Comparison of ENCODE assay signal across 29 mouse cellular contexts in genomic region chr6:59196746-59197145, GRCm38 (mm10). TPM values are rescaled to one million over a fixed set of nuclear protein-coding genes. Genes with fewer than 3 reads are reported as not detected.
DNase-seq lines count a peak whose midpoint lies in the region; ATAC-seq and TF ChIP-seq lines count a peak whose summit lies in the region.
"Had no signal": no experiment of that assay in that cellular context is flagged by ENCODE, and none has a peak within 500 bp of the region (broad histone marks: within the 10 kb centered on the region; RNA-seq: fewer than 3 reads in every experiment).

No protein-coding gene starts in this region.

- no peaks in the 10 kb centered on the region for H3K36me3 ChIP-seq in embryonic facial prominence, embryonic 14.5 days (ENCODE audit: control insufficient read depth, insufficient read depth, low read length)
- no peaks in the 10 kb centered on the region for H3K36me3 ChIP-seq in embryonic facial prominence, embryonic 10.5 days (replicated peaks)
- H3K36me3 ChIP-seq in ES-Bruce4 (ENCODE audit: control insufficient read depth, insufficient read depth, low read length, poor library complexity, severe bottlenecking) = no peaks in the 10 kb centered on the region
- H3K36me3 ChIP-seq: embryonic facial prominence, embryonic 12.5 days; embryonic facial prominence, embryonic 15.5 days; forebrain, embryonic 10.5 days; forebrain, embryonic 12.5 days had no signal

- no peak overlapping the region for H3K4me2 ChIP-seq in embryonic facial prominence, embryonic 14.5 days (ENCODE audit: low read depth, low read length)
- H3K4me2 ChIP-seq: embryonic facial prominence, embryonic 12.5 days; embryonic facial prominence, embryonic 15.5 days; forebrain, embryonic 12.5 days had no signal

- no peaks in the 10 kb centered on the region for H3K4me1 ChIP-seq in embryonic facial prominence, embryonic 14.5 days (ENCODE audit: control insufficient read depth, insufficient read depth, low read length)
- peaks cover 9% of the 10 kb centered on the region for H3K4me1 ChIP-seq in embryonic facial prominence, embryonic 10.5 days
- H3K4me1 ChIP-seq in ES-Bruce4 (ENCODE audit: control insufficient read depth, insufficient read depth, low read length) = no peaks in the 10 kb centered on the region
- H3K4me1 ChIP-seq: embryonic facial prominence, embryonic 12.5 days; embryonic facial prominence, embryonic 15.5 days; forebrain, embryonic 12.5 days had no signal

- 0 out of 2 replicates have a peak, but pooled peaks have one; percentile 33 for ATAC-seq in embryonic facial prominence, embryonic 14.5 days (ENCODE audit: low read depth)
- ATAC-seq: activated CD4-positive, CD25-positive, alpha-beta regulatory T cell, adult 4 months; CD4-positive, CD25-positive, alpha-beta regulatory T cell, adult 4 months; forebrain, embryonic 14.5 days; forebrain, embryonic 16.5 days; Patski had no signal

- TF ChIP-seq POLR2A in ES-Bruce4 (IDR thresholded peaks at IDR 0.05; ENCODE audit: insufficient read depth, low read length) = no peak

- intact Hi-C loops in heart, postnatal 10 days (cut with DNase I) = no loop called here

- no peaks in the 10 kb centered on the region for H3K27me3 ChIP-seq in embryonic facial prominence, embryonic 14.5 days (replicated peaks; ENCODE audit: control insufficient read depth, insufficient read depth, low read length)
- no peaks in the 10 kb centered on the region for H3K27me3 ChIP-seq in embryonic facial prominence, embryonic 10.5 days (replicated peaks; ENCODE audit: low read depth, poor library complexity, severe bottlenecking)
- no peaks in the 10 kb centered on the region for H3K27me3 ChIP-seq in ES-Bruce4 (ENCODE audit: control insufficient read depth, insufficient read depth, low read length, poor library complexity, severe bottlenecking)
- H3K27me3 ChIP-seq: CH12.LX; embryonic facial prominence, embryonic 12.5 days; embryonic facial prominence, embryonic 15.5 days; forebrain, embryonic 12.5 days had no signal

- H3K9me3 ChIP-seq in embryonic facial prominence, embryonic 14.5 days (ENCODE audit: control insufficient read depth, low read length) = no peaks in the 10 kb centered on the region
- no peaks in the 10 kb centered on the region for H3K9me3 ChIP-seq in embryonic facial prominence, embryonic 10.5 days
- no peaks in the 10 kb centered on the region for H3K9me3 ChIP-seq in ES-Bruce4 (replicated peaks; ENCODE audit: control insufficient read depth, insufficient read depth, low read length, poor library complexity, severe bottlenecking)
- H3K9me3 ChIP-seq: embryonic facial prominence, embryonic 12.5 days; embryonic facial prominence, embryonic 15.5 days; forebrain, embryonic 10.5 days; forebrain, embryonic 12.5 days had no signal

- no peak overlapping the region for H3K27ac ChIP-seq in embryonic facial prominence, embryonic 14.5 days (replicated peaks; ENCODE audit: low read depth, low read length)
- no peak overlapping the region for H3K27ac ChIP-seq in embryonic facial prominence, embryonic 10.5 days (replicated peaks)
- H3K27ac ChIP-seq in ES-Bruce4 (ENCODE audit: insufficient read depth, low read length) = 0 out of 2 replicates have a peak overlapping the region, but pooled peaks have one; percentile 28
- H3K27ac ChIP-seq: embryonic facial prominence, embryonic 12.5 days; embryonic facial prominence, embryonic 15.5 days; forebrain, embryonic 10.5 days; forebrain, embryonic 12.5 days had no signal

- DNase-seq in embryonic facial prominence, embryonic 14.5 days (ENCODE audit: low spot score) = peak; percentile 41
- no peak for DNase-seq in embryonic facial prominence, embryonic 10.5 days (ENCODE audit: low spot score)
- peak; percentile 91 for DNase-seq in 3T3-L1 (ENCODE audit: low read depth, low spot score)
- DNase-seq in adipocyte (ENCODE audit: low spot score) = peak; percentile 65
- no peak for DNase-seq in heart, postnatal 10 days
- no peak for DNase-seq in retina, embryonic 14.5 days (ENCODE audit: low spot score)
- no peak for DNase-seq in kidney, postnatal 36 days
- DNase-seq: adrenal gland, postnatal 10 days; adrenal gland, postnatal 25 days; B cell, adult 2 months; cerebellum, adult 11 months; cerebellum, adult 18-20 months; cerebellum, adult 8-10 months; cerebellum, adult 9-11 months; cerebellum, postnatal 14 days; cerebellum, postnatal 36 days; embryo, embryonic 11 days had no signal

- TF ChIP-seq EP300 in ES-Bruce4 (IDR thresholded peaks at IDR 0.05; ENCODE audit: insufficient read depth, low read depth, low read length) = no peak

- H3K9ac ChIP-seq in embryonic facial prominence, embryonic 14.5 days (ENCODE audit: low read depth, low read length) = no peak overlapping the region
- no peak overlapping the region for H3K9ac ChIP-seq in ES-Bruce4 (ENCODE audit: low read depth, poor library complexity, severe bottlenecking)
- H3K9ac ChIP-seq: embryonic facial prominence, embryonic 12.5 days; embryonic facial prominence, embryonic 15.5 days; forebrain, embryonic 12.5 days had no signal

- no peak overlapping the region for H3K4me3 ChIP-seq in embryonic facial prominence, embryonic 14.5 days (ENCODE audit: low read depth, low read length)
- H3K4me3 ChIP-seq in embryonic facial prominence, embryonic 10.5 days = no peak overlapping the region
- no peak overlapping the region for H3K4me3 ChIP-seq in ES-Bruce4 (ENCODE audit: low read depth, low read length)
- H3K4me3 ChIP-seq: embryonic facial prominence, embryonic 12.5 days; embryonic facial prominence, embryonic 15.5 days; erythroblast, embryonic 14.5 days; forebrain, embryonic 10.5 days; forebrain, embryonic 12.5 days had no signal

- TF ChIP-seq CTCF in ES-Bruce4 (IDR thresholded peaks at IDR 0.05; ENCODE audit: low read depth, low read length) = no peak

RNA-seq across cellular contexts. Expression of gene Tigd2, which starts 11.9 kb away (rescaled TPM):
- polyA plus RNA-seq in embryonic facial prominence, embryonic 14.5 days (2014; fragmentation: Nextera tagmentation; extraction: Ambion mirVana) = 13.1 and 13.4 TPM in 2 replicates
- 8.9 and 10.4 TPM in 2 replicates for polyA plus RNA-seq in embryonic facial prominence, embryonic 10.5 days (2016; fragmentation: Nextera tagmentation; extraction: Ambion mirVana)
- 8.8 and 10.7 TPM in 2 replicates for polyA plus RNA-seq in ES-Bruce4 (2011; ENCODE audit: insufficient read depth, insufficient read length, low read depth, missing spikeins)
- 10 to 100 TPM; 12.1 to 12.8 TPM for total RNA-seq in heart, postnatal 10 days (2021)

Comparison
In these comparisons a context has a peak if more than half of its experiments do, and no peak if none do; other contexts are left out.
1. DNase-seq: peak in embryonic facial prominence, embryonic 14.5 days (single experiment), 3T3-L1 (single experiment) and adipocyte (single experiment); none in embryonic facial prominence, embryonic 10.5 days (single experiment), heart, postnatal 10 days (0 of 2), retina, embryonic 14.5 days (single experiment) and kidney, postnatal 36 days (0 of 2).